Mouse (Mus musculus) kidney, adult 2 months (tissue): ENCODE measurements around the gene Lrriq4.

Experiments used
- CTCF ChIP-seq: fragments of 200-500 bp; conservative IDR thresholded peaks from 2 replicates; pipeline ENCODE4 v1.5.1; 2011; ENCODE audit warnings: low read depth, mild to moderate bottlenecking, control low read depth, low read length, moderate library complexity, mixed read lengths; ENCODE audit not compliant: insufficient read depth, insufficient read length
- POLR2A ChIP-seq: fragments of 200-500 bp; IDR thresholded peaks from one replicate; pipeline ENCODE4 v1.6.1; 2011; ENCODE audit warnings: low read depth, low read length, control low read depth

- no peak for TF ChIP-seq CTCF
- TF ChIP-seq POLR2A = no peak
Observed at GRCm38 (mm10) chr3:30610930-30611329, 33.4 kb upstream of the Lrriq4 start.
